Mouse (Mus musculus) left cerebral cortex, adult 11 months (tissue): Measurements from ENCODE around the gene Vstm2l.

Source experiments
- DNase-seq: peaks from one replicate; pipeline ENCODE4 v3.0.0; 2022; ENCODE audit warnings: low spot score

Gene Vstm2l

DNA sequence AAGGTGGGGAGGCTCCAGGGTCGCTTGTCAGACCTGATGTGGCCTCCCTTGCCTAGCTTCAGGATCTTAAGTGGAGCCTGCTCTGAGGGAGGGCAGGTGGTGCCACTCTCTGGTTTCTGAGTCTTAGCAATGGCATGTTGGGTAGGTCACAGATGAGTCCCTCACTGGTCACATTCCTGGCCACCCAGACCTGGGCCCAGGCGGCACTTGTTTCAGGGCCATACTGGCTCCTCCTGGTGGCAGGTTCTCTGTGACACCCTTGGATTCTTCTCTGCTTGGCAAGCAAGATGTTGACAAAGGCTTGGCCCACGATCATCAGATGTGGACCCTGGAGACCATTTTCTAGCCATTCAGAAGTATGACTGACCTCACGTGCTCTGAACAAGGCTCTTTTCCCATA is 18.2 kb downstream of the Vstm2l start:
- no peak for DNase-seq

- DNase-seq: no peak
Observed at GRCm38 (mm10) chr2:157935444-157936171, 21.2 kb downstream of the Vstm2l start.

DNA sequence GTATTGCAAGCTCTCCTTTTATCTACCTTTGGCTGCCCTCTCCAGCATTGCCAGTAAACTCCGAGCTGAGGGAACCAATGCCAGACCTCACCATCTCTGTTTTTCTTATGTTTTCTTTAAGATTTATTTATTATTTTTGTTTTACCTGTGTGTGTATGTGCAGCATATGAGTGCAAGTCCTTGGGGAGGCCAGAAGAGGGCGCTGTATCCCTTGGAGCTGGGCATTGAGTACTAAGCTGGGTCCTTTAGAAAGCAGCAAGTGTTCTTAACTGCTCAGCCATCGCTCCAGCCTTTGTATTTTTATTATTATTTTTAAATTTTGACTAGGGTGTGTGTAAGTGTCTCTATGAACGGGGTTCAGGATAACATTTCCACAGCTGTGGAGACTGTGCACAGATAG is 22.2 kb downstream of the Vstm2l start:
- DNase-seq: no peak

DNA sequence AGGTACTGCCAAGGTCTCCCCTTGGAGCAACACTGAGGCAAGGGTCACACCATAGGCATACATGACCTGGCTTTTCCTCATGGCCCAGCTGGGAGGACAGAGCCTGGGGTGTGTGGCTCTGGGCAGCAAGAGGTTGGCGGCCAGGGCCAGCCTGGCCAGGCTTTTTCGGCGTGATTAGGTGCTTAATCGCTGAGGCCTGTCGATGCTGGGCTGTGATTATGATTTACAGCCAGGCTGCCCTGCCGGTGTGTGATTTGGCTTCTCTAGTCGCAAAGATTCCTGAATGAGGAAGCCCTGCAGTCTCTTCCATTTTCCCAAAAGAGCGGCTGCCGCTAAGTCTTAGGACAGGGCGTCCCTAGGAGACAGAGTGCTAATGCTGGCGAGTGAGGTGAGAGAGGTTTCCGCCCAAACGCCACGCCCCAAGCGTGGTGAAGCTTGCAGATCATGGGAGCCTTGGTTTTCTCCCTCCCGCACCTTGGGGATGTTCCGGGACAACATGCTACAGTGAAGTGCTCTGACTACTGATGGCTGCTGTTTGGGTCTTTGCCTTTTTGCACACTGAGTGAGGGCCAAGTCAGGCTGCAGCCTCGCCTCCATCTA is 26.2 kb downstream of the Vstm2l start:
- no peak for DNase-seq

DNA sequence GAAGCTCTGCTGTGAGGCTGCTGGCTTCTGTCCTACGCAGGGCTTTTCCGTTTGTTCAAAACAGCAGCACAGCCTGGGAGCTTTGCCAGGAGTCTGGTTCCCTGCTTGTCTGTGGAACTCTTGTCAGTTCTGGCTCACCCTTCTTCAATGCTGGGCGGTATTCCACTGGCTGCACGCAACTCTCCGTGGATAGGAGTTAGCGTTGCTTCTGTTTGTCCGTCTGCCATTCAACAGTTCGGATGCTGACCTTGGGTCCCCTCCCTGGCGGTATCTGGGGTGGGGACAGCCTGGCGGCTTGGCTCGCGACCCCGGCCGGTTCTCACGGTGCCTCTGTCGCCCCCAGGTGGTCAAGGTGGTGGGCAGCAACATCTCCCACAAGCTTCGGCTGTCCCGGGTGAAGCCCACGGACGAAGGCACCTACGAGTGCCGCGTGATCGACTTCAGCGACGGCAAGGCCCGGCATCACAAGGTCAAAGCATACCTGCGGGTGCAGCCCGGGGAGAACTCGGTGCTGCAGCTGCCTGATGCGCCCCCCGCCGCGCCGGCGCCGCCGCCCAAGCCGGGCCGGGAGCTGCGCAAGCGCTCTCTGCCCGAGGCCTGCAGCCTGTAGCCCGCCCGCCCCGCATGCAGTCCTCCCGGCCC is 29.2 kb downstream of the Vstm2l start:
- peak; percentile 74 for DNase-seq

- DNase-seq: no peak
Observed at GRCm38 (mm10) chr2:157944156-157944893, 29.9 kb downstream of the Vstm2l start.

DNA sequence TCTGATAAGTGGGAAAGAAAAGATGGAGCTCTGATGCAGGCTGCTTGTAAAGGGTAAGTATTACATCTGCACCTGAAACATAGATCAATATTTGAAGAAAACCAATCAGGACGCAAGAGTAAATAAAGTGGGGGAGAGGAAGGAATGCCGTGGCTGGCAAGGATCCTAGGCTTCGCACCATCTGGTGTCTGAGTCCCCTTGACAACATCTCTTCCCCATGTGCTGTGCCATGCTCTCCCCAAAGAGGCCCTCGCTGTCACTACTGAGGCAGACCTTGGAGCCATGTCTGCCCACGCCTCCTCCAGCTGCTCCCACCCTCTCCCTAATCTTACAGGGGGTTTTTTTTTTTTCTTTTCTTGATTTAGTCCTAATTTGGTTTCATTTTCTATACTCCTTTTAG is 39.5 kb downstream of the Vstm2l start:
- no peak for DNase-seq

DNA sequence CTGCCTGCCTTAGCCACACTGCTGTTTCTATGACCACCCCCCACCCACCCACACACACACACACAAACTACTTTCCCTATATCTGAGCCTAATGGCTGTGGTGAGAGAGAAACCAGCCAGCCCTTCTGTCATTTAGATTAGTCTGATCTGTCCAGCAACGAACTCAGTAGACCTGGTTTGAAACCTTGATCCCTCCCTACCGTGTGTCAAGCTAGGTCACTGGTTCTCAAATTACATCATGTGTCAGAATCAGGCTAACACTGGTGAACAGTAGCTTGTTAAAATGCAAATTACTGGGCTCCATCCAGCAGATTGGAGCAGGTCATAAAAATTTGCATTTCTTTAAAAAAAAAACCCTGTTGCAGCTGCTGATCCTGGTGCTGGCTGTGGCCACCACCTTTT is 43.3 kb downstream of the Vstm2l start:
- DNase-seq: no peak

- no peak for DNase-seq
Observed at GRCm38 (mm10) chr2:157967856-157968255, 53.4 kb downstream of the Vstm2l start.

DNA sequence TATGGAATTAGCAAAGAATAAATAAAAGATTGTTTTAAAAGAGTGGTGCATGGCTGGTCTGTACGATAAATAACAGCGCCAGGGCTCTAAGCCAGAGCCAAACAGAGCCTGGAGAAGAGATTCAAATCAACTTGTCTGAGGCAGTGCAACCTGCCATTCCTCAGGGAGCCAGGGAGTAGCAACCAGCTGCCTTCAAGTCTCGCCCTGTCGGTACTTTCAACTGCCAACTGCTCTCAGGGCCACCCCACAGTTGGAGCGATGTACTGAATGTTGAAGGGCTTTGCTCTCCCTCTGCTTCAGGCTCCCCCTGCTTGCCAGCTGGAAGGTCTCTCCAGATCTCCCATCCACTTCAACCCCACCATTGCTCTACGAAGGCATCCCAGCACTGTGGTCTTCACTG is 55.7 kb downstream of the Vstm2l start:
- no peak for DNase-seq

DNA sequence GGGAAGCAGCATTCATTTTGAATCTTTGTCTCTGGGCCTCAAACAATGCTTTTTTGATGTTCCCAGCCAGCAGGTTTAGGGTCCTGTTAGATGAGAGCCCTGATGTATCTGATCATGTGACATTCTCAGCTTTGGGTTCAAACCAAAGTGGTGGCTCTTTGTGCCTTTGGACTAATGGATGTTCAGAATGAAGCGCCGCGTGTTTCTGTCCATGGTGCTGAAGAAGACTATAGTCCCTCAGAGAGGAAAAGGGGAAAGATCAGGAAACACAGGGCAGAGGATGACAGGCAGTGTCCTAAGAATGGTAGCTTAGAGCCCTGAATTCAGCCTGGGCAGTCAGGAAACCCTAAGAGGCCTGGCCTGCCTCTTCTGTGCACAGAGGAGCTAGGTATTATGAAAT is 56.2 kb downstream of the Vstm2l start:
- DNase-seq: no peak

DNA sequence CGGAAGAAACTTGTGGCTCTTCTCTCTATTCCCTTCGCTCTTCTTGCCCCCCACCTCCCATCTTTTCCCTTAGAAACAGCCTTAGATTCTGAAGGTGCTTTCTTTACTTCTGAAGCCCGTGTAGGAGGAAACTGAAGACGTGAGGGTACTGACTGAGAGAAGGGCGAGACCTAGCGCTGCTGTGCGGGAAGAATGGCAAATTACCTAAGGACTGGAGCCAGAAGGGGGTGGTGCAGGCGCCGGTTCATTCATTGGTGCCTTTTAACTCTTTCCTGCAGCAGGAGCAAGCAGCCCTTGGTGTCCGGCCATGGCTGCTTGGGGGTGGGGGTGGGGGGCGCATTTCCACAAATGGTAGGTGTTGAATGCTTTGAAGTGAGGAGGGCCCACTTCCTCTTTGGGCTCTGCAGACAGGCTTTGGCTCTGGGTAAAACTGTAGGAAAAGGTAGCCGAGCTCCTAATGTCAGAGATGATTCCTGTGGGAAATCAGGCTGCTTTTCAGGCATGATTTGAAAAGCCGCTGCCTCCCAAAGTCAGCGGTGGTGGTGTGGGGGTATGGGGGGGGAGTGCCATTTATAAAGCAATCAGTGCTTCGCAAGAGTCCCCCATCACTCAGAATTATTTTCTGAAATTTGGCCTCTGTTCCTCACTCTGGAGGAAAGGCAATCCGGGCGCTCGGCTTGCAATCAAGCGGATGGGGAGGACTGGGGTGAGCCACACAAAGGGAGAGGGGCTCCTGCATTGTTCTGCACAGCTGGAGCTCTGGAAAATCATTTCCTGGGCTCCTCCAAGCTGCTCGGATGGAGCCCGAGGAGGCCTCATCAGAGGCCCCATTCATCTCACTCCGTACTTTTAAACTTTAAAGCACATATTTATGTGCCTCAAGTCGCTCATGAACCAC is 60.4 kb downstream of the Vstm2l start:
- DNase-seq: no peak

DNA sequence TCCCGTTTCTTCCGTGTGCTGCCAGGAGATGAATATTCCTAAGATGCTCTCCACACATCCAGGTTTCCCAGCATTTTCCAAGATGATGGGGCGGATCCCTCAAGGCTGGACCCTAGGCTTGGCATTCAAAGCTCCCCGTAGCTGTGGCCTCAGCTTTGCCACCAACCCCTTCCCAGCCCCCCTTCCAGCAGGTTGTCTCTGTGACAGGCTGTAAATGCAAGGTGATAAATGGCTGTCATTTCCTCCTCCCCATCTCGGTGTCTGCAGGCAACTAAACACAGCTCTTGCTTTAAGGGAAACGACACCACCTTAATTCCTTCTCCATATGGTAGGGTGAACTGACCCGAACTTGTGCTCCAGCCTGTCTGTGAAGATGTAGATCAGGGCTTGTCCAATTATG is 61.1 kb downstream of the Vstm2l start:
- DNase-seq: no peak

DNA sequence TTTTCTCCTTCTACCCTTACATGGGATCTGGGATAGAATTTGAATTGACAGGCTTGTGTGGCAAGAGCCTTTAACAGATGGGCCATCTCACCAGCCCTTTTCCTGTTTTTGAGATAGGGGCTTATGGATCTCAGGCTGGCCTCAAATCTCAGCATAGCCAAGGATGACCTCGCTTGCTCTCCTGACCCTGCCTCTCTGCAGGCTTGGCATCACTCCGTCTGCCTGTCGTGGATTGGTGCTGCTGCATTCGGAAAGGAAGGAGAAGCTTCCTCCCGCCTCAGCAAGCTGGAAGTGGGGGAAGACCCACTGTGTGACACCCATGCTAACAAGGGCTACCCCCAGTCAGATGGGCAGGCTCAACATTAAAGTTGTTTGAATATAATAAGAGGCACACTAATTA is 64.8 kb downstream of the Vstm2l start:
- no peak for DNase-seq

DNA sequence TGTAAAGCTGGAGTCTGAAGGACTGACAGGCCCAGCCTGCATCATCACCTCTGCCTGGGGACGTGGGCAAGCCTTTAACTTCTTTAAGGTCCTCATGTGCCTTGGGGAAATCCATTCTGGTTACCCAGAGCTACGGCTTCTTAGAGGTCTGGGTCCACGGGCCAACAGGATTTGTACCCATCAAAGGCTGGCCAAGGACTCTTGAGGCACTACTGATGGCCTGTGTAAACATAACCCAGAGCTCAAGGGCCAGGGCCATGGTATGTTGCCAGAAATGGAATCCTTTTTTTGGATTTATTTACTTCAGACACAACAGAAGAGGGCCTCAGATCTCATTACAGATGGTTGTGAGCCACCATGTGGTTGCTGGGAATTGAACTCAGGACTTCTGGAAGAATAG is 68.3 kb downstream of the Vstm2l start:
- DNase-seq: no peak

GRCm38 (mm10) chr2:157983276-157983675 is 68.8 kb downstream of the Vstm2l start:
- no peak for DNase-seq

DNA sequence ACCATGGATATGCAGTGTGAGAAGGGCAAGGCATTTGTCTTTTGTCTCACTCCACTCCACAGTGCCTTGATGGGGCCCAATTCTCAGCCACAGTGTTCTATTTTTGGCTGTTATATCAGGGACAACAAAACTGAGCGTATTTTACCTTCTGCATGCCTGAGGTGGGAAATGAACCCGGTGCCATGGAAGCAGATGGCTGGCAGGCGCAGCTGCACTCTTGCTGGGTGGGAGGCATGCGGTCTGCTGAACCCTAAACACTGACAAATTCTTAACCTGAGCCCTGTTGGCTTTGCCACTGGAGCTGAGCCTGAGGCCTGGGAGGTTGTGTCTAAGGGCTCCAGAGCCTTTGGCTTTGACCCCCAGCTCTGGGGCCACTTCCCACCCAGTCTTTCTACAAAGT is 71.2 kb downstream of the Vstm2l start:
- DNase-seq: no peak

DNA sequence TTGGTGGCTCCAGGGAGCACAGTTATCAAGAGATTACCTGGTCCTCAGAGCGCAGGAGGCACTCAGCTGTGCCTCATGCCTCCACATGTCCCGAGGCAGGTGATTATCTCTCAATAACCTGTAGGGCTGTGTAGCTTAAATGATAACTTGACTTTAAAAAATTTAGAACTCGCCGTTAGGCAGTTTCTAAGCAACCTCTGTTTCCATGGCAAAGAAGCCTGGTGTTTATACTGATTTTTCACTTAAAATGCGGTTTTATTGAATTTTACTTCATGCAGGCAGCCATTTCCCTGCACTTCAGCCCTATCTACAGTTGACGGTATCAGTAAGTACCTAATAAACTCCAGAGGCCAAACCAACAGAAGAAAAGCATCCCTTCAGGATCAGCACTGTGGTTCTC is 71.8 kb downstream of the Vstm2l start:
- no peak for DNase-seq

DNA sequence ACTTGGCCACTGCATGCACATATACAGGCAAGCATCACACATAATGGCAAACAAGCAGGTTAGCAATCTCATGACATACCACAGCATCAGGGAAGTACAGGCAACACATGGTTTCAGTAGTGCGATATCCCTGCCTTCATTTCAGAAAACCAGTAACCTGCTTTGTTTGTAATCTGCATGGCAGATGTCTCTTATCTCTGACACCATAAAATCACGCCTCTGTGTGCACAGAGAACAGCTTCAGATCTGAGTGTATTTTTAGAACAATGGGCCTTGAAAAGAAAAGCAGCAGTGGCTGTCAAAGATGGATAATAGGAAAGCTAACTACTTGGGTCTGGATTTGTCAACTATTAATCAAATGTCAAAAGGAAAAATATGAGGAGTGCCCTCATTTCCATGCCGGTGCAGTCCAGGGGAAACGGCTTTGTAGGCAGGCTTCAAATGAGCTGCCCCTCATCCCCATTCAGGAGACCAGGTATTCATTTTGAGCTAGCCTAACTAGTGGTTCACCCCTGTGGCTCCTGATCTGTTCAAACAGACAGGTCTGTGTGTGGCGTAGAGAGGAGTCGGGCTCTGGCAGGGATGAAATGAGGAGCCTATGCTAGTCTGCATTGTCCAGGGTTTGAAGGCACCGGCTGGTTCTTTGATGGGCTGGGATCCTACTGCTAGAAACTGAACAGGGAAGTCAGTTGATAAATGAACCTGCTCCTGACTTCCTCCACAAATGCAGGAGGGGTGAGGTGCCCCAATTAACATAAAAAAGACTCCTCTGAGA is 74.2 kb downstream of the Vstm2l start:
- DNase-seq: no peak

DNA sequence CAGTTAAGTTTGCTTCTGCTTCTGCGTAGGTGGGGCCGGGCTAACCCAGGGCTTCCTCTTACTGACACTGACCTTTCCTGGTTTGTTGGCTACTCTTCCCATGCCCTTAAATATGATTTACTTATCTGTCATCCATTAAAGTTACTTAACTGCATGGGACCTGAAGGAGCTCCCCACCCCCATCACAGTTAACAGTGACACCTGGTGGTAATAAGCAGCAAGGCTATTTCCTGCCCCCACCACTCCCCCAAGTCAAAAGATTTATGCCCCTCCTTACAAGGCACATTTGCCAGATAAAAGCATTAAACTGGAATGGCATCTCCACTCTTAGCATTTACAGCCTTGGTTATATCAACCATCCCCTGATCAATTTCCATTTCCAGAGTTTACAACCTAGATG is 75.5 kb downstream of the Vstm2l start:
- no peak for DNase-seq

DNA sequence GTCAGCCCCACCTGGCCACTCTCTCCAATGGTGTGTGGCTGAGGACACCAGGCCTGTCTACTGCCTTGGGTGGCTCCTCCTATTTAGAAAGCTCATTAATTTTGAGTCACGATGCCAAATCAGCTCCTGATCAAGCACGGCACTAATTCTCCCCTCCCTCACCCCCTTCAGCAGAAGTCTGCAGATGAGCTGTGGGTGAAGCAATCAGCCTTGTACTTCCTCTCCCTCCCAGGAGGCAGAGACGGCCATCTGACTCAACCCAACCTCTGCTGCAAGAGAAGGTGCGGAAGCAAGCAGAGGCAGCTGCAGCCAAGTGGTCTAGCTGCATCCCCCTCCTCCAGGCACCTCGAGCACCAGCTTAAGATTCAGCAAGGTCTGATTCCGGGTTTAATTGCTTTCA is 76.6 kb downstream of the Vstm2l start:
- DNase-seq: no peak
